In the genomic region with DNA sequence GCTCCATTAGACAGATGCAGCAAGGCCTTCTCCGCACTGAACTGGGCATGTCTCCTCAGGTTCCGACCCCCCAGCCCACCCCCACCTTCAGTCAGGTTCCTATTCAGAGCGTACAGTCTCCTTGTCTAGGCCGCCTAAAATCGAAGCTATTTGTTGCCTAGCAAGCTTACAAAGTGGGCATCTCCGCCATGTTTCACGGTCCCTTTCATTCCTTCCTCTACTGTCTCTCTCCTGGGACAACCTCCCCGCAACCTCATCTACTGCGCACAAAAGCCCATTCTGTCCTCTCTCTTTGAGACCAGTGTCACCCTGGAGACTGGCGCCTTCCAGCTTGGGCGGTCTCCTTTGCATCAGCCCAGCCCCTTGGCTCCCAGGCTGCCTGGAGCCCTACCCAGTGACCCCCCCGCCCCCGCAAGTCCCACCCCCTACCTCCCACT, we compare ENCODE assay signal across 11 mouse cellular contexts.
DNase-seq lines count a peak whose midpoint lies in the region; ATAC-seq lines count a peak whose summit lies in the region.
"Had no signal": no experiment of that assay in that cellular context is flagged by ENCODE, and none has a peak within 500 bp of the region (broad histone marks: within the 10 kb centered on the region; RNA-seq: fewer than 3 reads in every experiment).

No protein-coding gene starts in this region.

- H3K36me3 ChIP-seq in forebrain, embryonic 12.5 days (replicated peaks) = no peaks in the 10 kb centered on the region
- H3K36me3 ChIP-seq in midbrain, embryonic 10.5 days = no peaks in the 10 kb centered on the region
- H3K36me3 ChIP-seq in intestine, embryonic 15.5 days = no peaks in the 10 kb centered on the region

- no peak overlapping the region for H3K4me3 ChIP-seq in forebrain, embryonic 12.5 days (replicated peaks)
- no peak overlapping the region for H3K4me3 ChIP-seq in midbrain, embryonic 10.5 days
- H3K4me3 ChIP-seq in intestine, embryonic 15.5 days (replicated peaks) = no peak overlapping the region

- WGBS in forebrain, embryonic 12.5 days = 45% methylated on average over 13 of the region's 13 CpGs
- WGBS in midbrain, embryonic 10.5 days = 60% methylated on average over 13 of the region's 13 CpGs
- WGBS in intestine, embryonic 15.5 days = 82% methylated on average over 13 of the region's 13 CpGs

- no peak overlapping the region for H3K9ac ChIP-seq in forebrain, embryonic 12.5 days
- H3K9ac ChIP-seq in intestine, embryonic 15.5 days = no peak overlapping the region

- H3K27ac ChIP-seq in forebrain, embryonic 12.5 days = peak overlapping the region; percentile 91
- H3K27ac ChIP-seq in midbrain, embryonic 10.5 days (replicated peaks) = peak overlapping the region; percentile 72
- H3K27ac ChIP-seq in intestine, embryonic 15.5 days = no peak overlapping the region

- peak; percentile 28 to 54 for DNase-seq in left cerebral cortex, postnatal 10 days (ENCODE audit: extremely low spot score in 1 of 2, low spot score in 2 of 2)
- no peak for DNase-seq in left cerebral cortex, adult 18-20 months (ENCODE audit: low spot score in 2 of 2)
- DNase-seq in midbrain, embryonic 10.5 days (ENCODE audit: low spot score) = peak; percentile 27
- peak; percentile 18 for DNase-seq in right cerebral cortex, postnatal 25 days
- no peak for DNase-seq in c-Kit-positive CD71-positive TER-119-positive erythroid progenitor cells, embryonic 14.5 days (ENCODE audit: low spot score)
- DNase-seq: gastrocnemius, postnatal 25 days; lung, postnatal 14 days; thymus, adult 2 months had no signal

- H3K4me1 ChIP-seq in forebrain, embryonic 12.5 days = peaks cover 28% of the 10 kb centered on the region
- peaks cover 28% of the 10 kb centered on the region for H3K4me1 ChIP-seq in midbrain, embryonic 10.5 days
- H3K4me1 ChIP-seq in intestine, embryonic 15.5 days (replicated peaks) = no peaks in the 10 kb centered on the region

- H3K9me3 ChIP-seq in forebrain, embryonic 12.5 days = no peaks in the 10 kb centered on the region
- no peaks in the 10 kb centered on the region for H3K9me3 ChIP-seq in midbrain, embryonic 10.5 days (replicated peaks)
- H3K9me3 ChIP-seq in intestine, embryonic 15.5 days = no peaks in the 10 kb centered on the region

- no peaks in the 10 kb centered on the region for H3K27me3 ChIP-seq in forebrain, embryonic 12.5 days
- no peaks in the 10 kb centered on the region for H3K27me3 ChIP-seq in midbrain, embryonic 10.5 days (ENCODE audit: low read depth, poor library complexity, severe bottlenecking)
- H3K27me3 ChIP-seq in intestine, embryonic 15.5 days (replicated peaks) = no peaks in the 10 kb centered on the region

- H3K4me2 ChIP-seq in forebrain, embryonic 12.5 days = no peak overlapping the region
- H3K4me2 ChIP-seq in intestine, embryonic 15.5 days (replicated peaks) = no peak overlapping the region

- intact Hi-C loops in left cerebral cortex, postnatal 10 days (cut with DNase I) = no loop called here

- peak; percentile 82 for ATAC-seq in forebrain, embryonic 12.5 days (ENCODE audit: low FRiP score)
- ATAC-seq in intestine, embryonic 15.5 days = no peak
- ATAC-seq: inflammation-experienced regulatory T-cells, adult 6 months had no signal

Comparison
In these comparisons a context has a peak if more than half of its experiments do, and no peak if none do; other contexts are left out.
1. DNase-seq: peak in left cerebral cortex, postnatal 10 days (2 of 2), midbrain, embryonic 10.5 days (single experiment) and right cerebral cortex, postnatal 25 days (single experiment); none in left cerebral cortex, adult 18-20 months (0 of 2) and c-Kit-positive CD71-positive TER-119-positive erythroid progenitor cells, embryonic 14.5 days (single experiment).